Mouse (Mus musculus): Measurements from ENCODE around the gene Pmm1.

DNA sequence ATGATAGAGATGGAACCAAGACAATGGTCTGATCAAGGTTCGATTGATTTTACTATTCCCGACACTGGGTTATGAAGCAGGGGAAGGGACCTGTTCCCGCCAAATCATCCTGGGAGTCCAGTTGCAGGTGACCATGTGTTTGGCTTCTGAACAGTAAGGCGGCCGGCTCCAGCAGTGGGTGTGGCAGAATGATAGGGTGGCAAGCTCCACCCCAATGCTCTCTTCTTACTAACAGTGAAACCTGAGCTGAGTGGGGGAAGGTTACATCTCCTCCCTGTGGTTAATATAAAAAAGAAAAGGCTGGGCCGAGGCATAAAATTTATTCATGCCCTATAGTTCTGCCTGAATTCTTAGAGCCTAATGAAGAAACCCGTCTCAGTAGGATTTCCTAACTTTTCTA, 8.4 kb upstream of the Pmm1 start:
- TF ChIP-seq CTCF (IDR thresholded peaks at IDR 0.05; ENCODE audit: insufficient read depth, low read length) (no peak), POLR2A (IDR thresholded peaks at IDR 0.05; ENCODE audit: borderline replicate concordance, extremely low read depth, low read depth, low read length) (no peak)

Data from lung, adult 2 months (tissue).